Mouse (Mus musculus): Measurements from ENCODE around the gene 4930404N11Rik. TPM values are rescaled to one million over a fixed set of nuclear protein-coding genes. Genes with fewer than 3 reads are reported as not detected.

The 4930404N11Rik gene
- polyA plus RNA-seq (2012; rRNA removed): 0.43 and 0.95 TPM in 2 replicates
- 0.37 and 0.41 TPM in 2 replicates for polyA plus RNA-seq (2014; fragmentation: Nextera tagmentation; extraction: Ambion mirVana)

DNA sequence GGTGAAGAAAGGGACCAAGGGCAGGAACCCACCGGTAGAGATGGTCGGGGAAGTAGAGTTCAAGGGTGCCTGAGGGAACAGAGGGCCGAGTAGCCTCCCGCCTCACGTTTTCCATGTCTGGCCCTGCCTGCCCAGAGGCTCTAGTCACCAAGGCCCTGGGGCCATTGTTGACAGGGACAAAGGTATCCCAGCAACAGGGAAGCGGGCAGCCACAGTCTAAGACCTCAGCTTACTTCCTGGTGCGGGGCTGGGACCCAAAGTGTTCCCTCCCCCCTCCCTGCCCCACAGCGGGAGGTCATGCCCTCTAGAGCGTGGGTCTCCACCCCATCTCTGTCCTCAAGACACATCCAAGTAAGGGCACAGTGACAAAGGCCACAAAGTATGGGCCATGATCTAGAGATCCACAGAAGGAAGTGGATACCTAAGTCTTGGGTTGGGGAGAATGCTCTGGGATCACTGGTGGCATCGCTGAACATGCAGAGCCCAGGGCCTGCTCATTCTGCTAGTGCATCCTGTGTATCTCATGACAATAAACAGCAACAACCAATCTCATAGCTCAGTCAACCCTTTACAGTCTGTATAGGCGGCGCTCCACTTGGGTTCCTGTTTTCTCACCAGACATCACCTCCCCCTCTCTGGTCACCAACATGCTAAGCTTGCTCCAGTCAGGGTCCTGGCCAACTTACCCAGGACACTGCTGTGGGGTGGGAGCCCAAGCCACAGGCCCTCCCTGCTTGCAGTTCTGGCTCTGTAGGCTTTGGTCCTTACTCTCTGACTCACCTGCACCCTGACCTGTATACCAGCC, at the start of gene 4930404N11Rik:
TSS of gene 4930404N11Rik (minus strand) at position 145 of the 805 bp plus-strand sequence.
- H3K4me2 ChIP-seq (replicated peaks; ENCODE audit: low read depth, low read length, severe bottlenecking): peak within 1 kb of the TSS; percentile 56
- 32% methylated on average over 12 of the region's 12 CpGs for WGBS
- no peak for DNase-seq (ENCODE audit: low spot score)
- 0 out of 2 replicates have a peak within 1 kb of the TSS, but pooled peaks have one; percentile 43 for H3K9ac ChIP-seq (ENCODE audit: low read depth, low read length, severe bottlenecking)
- peak within 1 kb of the TSS; percentile 30 for H3K4me3 ChIP-seq (replicated peaks; ENCODE audit: low read length)
- TF ChIP-seq POLR2A (IDR thresholded peaks at IDR 0.05; ENCODE audit: borderline replicate concordance, extremely low read depth, insufficient read depth, insufficient read length): no peak
- H3K36me3 ChIP-seq (ENCODE audit: control insufficient read depth, insufficient read depth, low read length): peaks cover 55% of the 10 kb centered on the region
- no peak for ATAC-seq (ENCODE audit: low FRiP score, low read depth)
- no peaks in the 10 kb centered on the region for H3K9me3 ChIP-seq (ENCODE audit: control insufficient read depth, low read length)
- H3K27me3 ChIP-seq (ENCODE audit: control insufficient read depth, insufficient read depth, low read length): peaks cover 26% of the 10 kb centered on the region
- H3K27ac ChIP-seq (replicated peaks; ENCODE audit: low read depth, low read length): no peak within 1 kb of the TSS
- peaks cover 14% of the 10 kb centered on the region for H3K4me1 ChIP-seq (ENCODE audit: control insufficient read depth, insufficient read depth, low read length)

DNA sequence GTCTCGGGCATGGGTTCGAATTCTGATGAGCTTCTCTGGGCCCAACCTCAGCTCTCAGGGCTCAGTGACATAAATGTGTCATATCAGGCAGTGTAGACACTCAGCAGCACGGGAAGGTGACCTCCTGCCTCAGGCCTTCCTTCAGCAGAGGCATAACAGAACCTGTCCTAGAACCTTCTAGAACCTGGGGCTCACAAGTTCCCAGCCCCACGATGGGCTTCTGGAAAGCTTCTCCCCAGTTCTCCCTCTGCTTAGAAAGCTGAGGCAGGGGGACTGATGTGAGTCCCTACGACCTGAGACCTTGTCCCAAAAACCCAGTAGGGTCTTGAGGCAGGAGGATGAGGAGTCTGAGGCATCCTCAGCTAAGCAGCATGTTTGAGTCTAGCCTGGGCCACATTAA, 49.5 kb upstream of the 4930404N11Rik start:
- peaks cover 44% of the 10 kb centered on the region for H3K36me3 ChIP-seq (ENCODE audit: control insufficient read depth, insufficient read depth, low read length)
- no peak for DNase-seq (ENCODE audit: low spot score)
- 87% methylated on average over 5 of the region's 5 CpGs for WGBS
- H3K4me2 ChIP-seq (replicated peaks; ENCODE audit: low read depth, low read length, severe bottlenecking): no peak overlapping the region
- H3K9ac ChIP-seq (ENCODE audit: low read depth, low read length, severe bottlenecking): no peak overlapping the region
- no peaks in the 10 kb centered on the region for H3K9me3 ChIP-seq (ENCODE audit: control insufficient read depth, low read length)
- H3K27ac ChIP-seq (replicated peaks; ENCODE audit: low read depth, low read length): no peak overlapping the region
- peaks cover 66% of the 10 kb centered on the region for H3K4me1 ChIP-seq (ENCODE audit: control insufficient read depth, insufficient read depth, low read length)
- no peaks in the 10 kb centered on the region for H3K27me3 ChIP-seq (ENCODE audit: control insufficient read depth, insufficient read depth, low read length)
- ATAC-seq (ENCODE audit: low FRiP score, low read depth): no peak
- no peak for TF ChIP-seq POLR2A (IDR thresholded peaks at IDR 0.05; ENCODE audit: borderline replicate concordance, extremely low read depth, insufficient read depth, insufficient read length)
- no peak overlapping the region for H3K4me3 ChIP-seq (replicated peaks; ENCODE audit: low read length)

GRCm38 (mm10) chr10:81414682-81415081, 49.1 kb upstream of the 4930404N11Rik start:
- Histone ChIP-seq H3K4me2 (replicated peaks; ENCODE audit: low read depth, low read length, severe bottlenecking) (peak overlapping the region; percentile 28), H3K4me3 (replicated peaks; ENCODE audit: low read length) (no peak overlapping the region), H3K27ac (replicated peaks; ENCODE audit: low read depth, low read length) (0 out of 2 replicates have a peak overlapping the region, but pooled peaks have one; percentile 26), H3K36me3 (ENCODE audit: control insufficient read depth, insufficient read depth, low read length) (peaks cover 40% of the 10 kb centered on the region), H3K9me3 (ENCODE audit: control insufficient read depth, low read length) (no peaks in the 10 kb centered on the region), H3K27me3 (ENCODE audit: control insufficient read depth, insufficient read depth, low read length) (no peaks in the 10 kb centered on the region), H3K4me1 (ENCODE audit: control insufficient read depth, insufficient read depth, low read length) (peaks cover 66% of the 10 kb centered on the region), H3K9ac (ENCODE audit: low read depth, low read length, severe bottlenecking) (no peak overlapping the region)
- ATAC-seq (ENCODE audit: low FRiP score, low read depth) (no peak), DNase-seq (ENCODE audit: low spot score) (no peak)
- no peak for TF ChIP-seq POLR2A (IDR thresholded peaks at IDR 0.05; ENCODE audit: borderline replicate concordance, extremely low read depth, insufficient read depth, insufficient read length)

GRCm38 (mm10) chr10:81413310-81414261, 48.0 kb upstream of the 4930404N11Rik start:
- Histone ChIP-seq H3K4me2 (replicated peaks; ENCODE audit: low read depth, low read length, severe bottlenecking) (peak overlapping the region; percentile 28), H3K4me1 (ENCODE audit: control insufficient read depth, insufficient read depth, low read length) (peaks cover 73% of the 10 kb centered on the region), H3K27ac (replicated peaks; ENCODE audit: low read depth, low read length) (0 out of 2 replicates have a peak overlapping the region, but pooled peaks have one; percentile 10), H3K36me3 (ENCODE audit: control insufficient read depth, insufficient read depth, low read length) (peaks cover 37% of the 10 kb centered on the region), H3K4me3 (replicated peaks; ENCODE audit: low read length) (0 out of 2 replicates have a peak overlapping the region, but pooled peaks have one; percentile 8), H3K27me3 (ENCODE audit: control insufficient read depth, insufficient read depth, low read length) (no peaks in the 10 kb centered on the region), H3K9ac (ENCODE audit: low read depth, low read length, severe bottlenecking) (no peak overlapping the region; the same call in 1 of the 2 replicates), H3K9me3 (ENCODE audit: control insufficient read depth, low read length) (no peaks in the 10 kb centered on the region)
- 30% methylated on average over 23 of the region's 26 CpGs for WGBS
- no peak for TF ChIP-seq POLR2A (IDR thresholded peaks at IDR 0.05; ENCODE audit: borderline replicate concordance, extremely low read depth, insufficient read depth, insufficient read length)
- DNase-seq (ENCODE audit: low spot score): peak; percentile 59
- ATAC-seq (ENCODE audit: low FRiP score, low read depth): 0 out of 2 replicates have a peak, but pooled peaks have one; percentile 3

All from limb, embryonic 14.5 days (tissue).